Mouse (Mus musculus) heart, postnatal 10 days (tissue): ENCODE data around the gene Cst10. TPM values are rescaled to one million over a fixed set of nuclear protein-coding genes. Genes with fewer than 3 reads are reported as not detected.

ENCODE experiments used
- DNase-seq, 2 experiments: peaks; one replicate each; pipeline ENCODE4 v3.0.0; 2021
- intact Hi-C: fragments of 180-260 bp; cut with DNase I; formaldehyde crosslinking; loops from one replicate; pipeline ENCODE4 v1.15.1; 2025
- total RNA-seq, 2 experiments: library from RNA; stranded (reverse); gene quantifications; 2 replicates each; pipeline ENCODE4 v1.2.3; 2021

The Cst10 gene
- total RNA-seq, result not detected

GRCm38 (mm10) chr2:149404757-149405156 is at the start of gene Cst10:
Gene Cst10, plus strand, starts transcription at chr2:149405057.
- DNase-seq, result no peak
- intact Hi-C loops, result no loop called here

- intact Hi-C loops, result no loop called here
- no peak for DNase-seq
Measured at GRCm38 (mm10) chr2:149392951-149393350, 11.9 kb upstream of the Cst10 start.

- DNase-seq, result peak; percentile 6 to 14
- intact Hi-C loops, result loop anchor here (5.0 kb wide), 1 partner anchor 600 kb away; no protein-coding TSS in a partner anchor
Measured at GRCm38 (mm10) chr2:149422564-149422963, 17.7 kb downstream of the Cst10 start.
